Mouse (Mus musculus) MEL (cell line): ENCODE data around the gene Gpr150.

Source experiments
- CTCF ChIP-seq, 3 experiments: IDR thresholded peaks in 2 of 3; conservative IDR thresholded peaks in 1 of 3; 2 replicates each; pipeline ENCODE4 v1.5.1; 2011 to 2012; ENCODE audit warnings: low read length in 3 of 3, low read depth in 2 of 3, mild to moderate bottlenecking in 2 of 3, improper control_type of control experiment in 1 of 3, inconsistent platforms in 1 of 3, mixed read lengths in 1 of 3, moderate library complexity in 1 of 3; ENCODE audit not compliant: control insufficient read depth in 1 of 3, insufficient read depth in 1 of 3, poor library complexity in 1 of 3, severe bottlenecking in 1 of 3
- GABPA ChIP-seq: IDR thresholded peaks from 2 replicates; pipeline ENCODE4 v1.6.1; 2012; ENCODE audit warnings: low read depth, mild to moderate bottlenecking, inconsistent platforms, low read length, improper control_type of control experiment, moderate library complexity
- MEF2A ChIP-seq: IDR thresholded peaks from 2 replicates; pipeline ENCODE4 v1.6.1; 2014; ENCODE audit warnings: low read depth, mild to moderate bottlenecking, inconsistent platforms, low read length, improper control_type of control experiment; ENCODE audit not compliant: poor library complexity, insufficient replicate concordance, severe bottlenecking; ENCODE audit errors: extremely low read depth
- NELFE ChIP-seq: IDR thresholded peaks from 2 replicates; pipeline ENCODE4 v1.6.1; 2011; ENCODE audit warnings: low read depth, low read length, improper control_type of control experiment
- POLR2AphosphoS2 ChIP-seq: IDR thresholded peaks from 2 replicates; pipeline ENCODE4 v1.6.1; 2011; ENCODE audit warnings: low read length, improper control_type of control experiment
- TBP ChIP-seq: IDR thresholded peaks from 2 replicates; pipeline ENCODE4 v1.8.0; 2011; ENCODE audit warnings: low read depth, low read length, improper control_type of control experiment

DNA sequence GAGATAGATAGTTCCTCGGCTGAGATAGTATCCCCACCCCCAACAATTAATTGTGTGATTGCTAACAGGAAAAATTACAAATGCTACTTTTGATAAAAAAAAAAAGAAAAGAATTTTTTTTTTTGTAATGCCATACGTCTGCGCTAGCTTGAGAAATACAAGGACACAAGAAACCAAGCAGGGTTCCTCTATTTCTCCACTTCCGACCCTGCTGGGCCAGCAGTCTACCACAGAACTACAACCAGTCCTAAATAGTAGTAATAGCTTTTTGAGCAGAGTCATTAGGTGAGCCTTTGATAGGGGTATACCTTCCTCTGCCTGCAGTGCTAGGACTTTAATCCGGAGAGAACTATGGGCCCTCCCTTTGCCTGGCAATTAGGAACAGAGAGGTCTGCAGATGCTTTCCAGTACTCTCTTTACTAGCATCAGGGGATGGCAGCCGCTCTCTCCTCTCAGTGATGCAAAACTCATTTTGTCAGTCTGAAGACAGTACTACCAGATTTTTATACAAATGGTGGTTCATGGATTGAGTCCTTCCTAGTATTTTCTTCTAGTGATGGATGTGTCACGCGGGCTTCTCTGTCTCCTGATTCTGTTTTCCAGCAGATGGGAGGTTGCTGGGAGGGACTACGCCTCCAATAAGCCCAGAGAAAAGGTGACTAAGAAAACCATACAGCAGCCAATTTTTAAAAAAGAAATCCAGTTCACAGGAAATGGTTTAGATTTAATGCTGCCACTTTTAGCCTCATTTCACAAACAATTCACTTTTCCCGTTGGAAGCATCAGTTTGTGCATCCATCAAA lies 672 bp upstream of the Gpr150 start:
- TF ChIP-seq GABPA (no peak), NELFE (no peak), POLR2AphosphoS2 (no peak), CTCF (IDR thresholded peaks at IDR 0.05 in 2 of 3, conservative IDR thresholded peaks at IDR 0.05 in 1 of 3; ENCODE audit: control insufficient read depth in 1 of 3, insufficient read depth in 1 of 3, low read depth in 2 of 3, low read length in 3 of 3, poor library complexity in 1 of 3, severe bottlenecking in 1 of 3) (no peak), MEF2A (no peak), TBP (no peak)
